Comparison of ENCODE assay signal across 24 mouse cellular contexts in the genomic region with DNA sequence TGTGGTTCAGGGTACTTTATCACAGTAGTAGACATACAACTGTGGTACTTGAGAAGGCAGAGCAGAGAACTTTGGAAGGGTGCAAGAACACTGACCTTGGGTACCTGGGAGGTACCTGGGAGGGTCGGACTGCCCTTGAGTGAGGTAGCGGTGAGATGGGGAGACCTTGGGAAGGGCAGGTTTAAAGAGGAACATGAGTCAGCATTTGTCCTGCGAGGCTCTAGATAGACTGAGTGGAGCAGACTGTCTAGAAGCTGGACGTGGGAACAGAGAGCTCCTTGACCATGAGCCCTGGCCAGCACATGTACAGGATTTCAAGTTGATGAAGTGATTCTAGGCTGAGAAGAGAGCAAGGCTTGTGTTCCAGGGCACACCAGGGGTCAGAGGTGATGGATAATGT. TPM values are rescaled to one million over a fixed set of nuclear protein-coding genes. Genes with fewer than 3 reads are reported as not detected.
DNase-seq lines count a peak whose midpoint lies in the region; ATAC-seq and TF ChIP-seq lines count a peak whose summit lies in the region.
"Had no signal": no experiment of that assay in that cellular context is flagged by ENCODE, and none has a peak within 500 bp of the region (broad histone marks: within the 10 kb centered on the region; RNA-seq: fewer than 3 reads in every experiment).

No protein-coding gene starts in this region.

- H3K9ac ChIP-seq in ES-E14 (ENCODE audit: insufficient read depth, low read depth, low read length, poor library complexity, severe bottlenecking) = no peak overlapping the region
- H3K9ac ChIP-seq in forebrain, embryonic 15.5 days (replicated peaks) = no peak overlapping the region

- no peak overlapping the region for H3K27ac ChIP-seq in ES-E14 (ENCODE audit: insufficient read depth, low read depth, low read length, poor library complexity, severe bottlenecking)
- H3K27ac ChIP-seq in forebrain, embryonic 15.5 days (replicated peaks) = no peak overlapping the region

- no peak overlapping the region for H3K4me3 ChIP-seq in ES-E14 (ENCODE audit: insufficient read depth in 1 of 2, low read depth in 1 of 2, low read length in 2 of 2, poor library complexity in 1 of 2, severe bottlenecking in 1 of 2)
- no peak overlapping the region for H3K4me3 ChIP-seq in forebrain, embryonic 15.5 days

- ATAC-seq in erythroblast, adult 5-6 weeks (replicated peaks; ENCODE audit: low FRiP score, poor library complexity, severe bottlenecking) = peak; percentile 68
- 0 out of 2 replicates have a peak, but pooled peaks have one; percentile 40 for ATAC-seq in erythroid progenitor cell, adult 5-6 weeks (replicated peaks; ENCODE audit: low FRiP score, poor library complexity, severe bottlenecking)
- ATAC-seq in forebrain, embryonic 15.5 days (replicated peaks) = no peak
- ATAC-seq: activated CD4-positive, CD25-positive, alpha-beta regulatory T cell, adult 4 months; CD4-positive, CD25-positive, alpha-beta regulatory T cell, adult 4 months; Patski had no signal

- H3K9me3 ChIP-seq in ES-E14 (ENCODE audit: control insufficient read depth, insufficient read depth, low read depth, low read length) = no peaks in the 10 kb centered on the region
- H3K9me3 ChIP-seq in forebrain, embryonic 15.5 days = no peaks in the 10 kb centered on the region
- H3K9me3 ChIP-seq: G1E had no signal

- peaks cover 0 to 4% of the 10 kb centered on the region in 2 experiments; a peak in 1 of 4 replicates for H3K4me1 ChIP-seq in ES-E14 (ENCODE audit: control insufficient read depth in 2 of 2, insufficient read depth in 2 of 2, low read length in 2 of 2, poor library complexity in 1 of 2)
- no peaks in the 10 kb centered on the region for H3K4me1 ChIP-seq in forebrain, embryonic 15.5 days

- H3K36me3 ChIP-seq in ES-E14 (ENCODE audit: control insufficient read depth, insufficient read depth, low read length, poor library complexity, severe bottlenecking) = no peaks in the 10 kb centered on the region
- no peaks in the 10 kb centered on the region for H3K36me3 ChIP-seq in forebrain, embryonic 15.5 days
- H3K36me3 ChIP-seq: G1E had no signal

- H3K4me2 ChIP-seq in forebrain, embryonic 15.5 days (replicated peaks) = no peak overlapping the region

- H3K27me3 ChIP-seq in forebrain, embryonic 15.5 days = no peaks in the 10 kb centered on the region
- H3K27me3 ChIP-seq: CH12.LX had no signal

- in situ Hi-C loops in ES-E14 (cut with MboI; ENCODE audit: low sequenced_read_pairs in 2 of 2, unreplicated experiment in 2 of 2) = no loop called here

- no peak for DNase-seq in ES-E14 (ENCODE audit: low read depth, low spot score)
- DNase-seq in liver = no peak
- no peak for DNase-seq in layer of hippocampus, adult 9-11 months
- DNase-seq: adrenal gland, adult 2 months; adrenal gland, adult 8-10 months; adrenal gland, postnatal 10 days; adrenal gland, postnatal 14 days; adrenal gland, postnatal 25 days; adrenal gland, postnatal 36 days; B cell, adult 2 months; cerebellum, adult 11 months; cerebellum, adult 11-12 months; cerebellum, adult 18-20 months; cerebellum, adult 2 months had no signal

- 88% methylated on average over 4 of the region's 4 CpGs for WGBS in forebrain, embryonic 15.5 days

TF ChIP-seq in ES-E14, 5 proteins besides CTCF, POLR2A, EP300 and RAD21:
- TF ChIP-seq ZC3H11A (IDR thresholded peaks at IDR 0.05; ENCODE audit: borderline replicate concordance, low read depth, low read length) = no peak
- TF ChIP-seq MAFK (IDR thresholded peaks at IDR 0.05; ENCODE audit: insufficient read depth, low read depth, low read length) = peak; percentile 52; the same call in 1 of the 2 replicates
TF ChIP-seq in ES-E14: peak in this region for 1.

RNA-seq across cellular contexts. Expression of gene Cxcr5, which starts 19.3 kb away (rescaled TPM):
- 0.21 and 0.31 TPM in 2 replicates for total RNA-seq in ES-E14 (2012; rRNA removed)
- total RNA-seq in erythroblast, adult 5-6 weeks (2015; ENCODE audit: low replicate concordance) = not detected in 2 replicates
- not detected in 2 replicates for total RNA-seq in erythroblast, adult 5-6 weeks (2017; ENCODE audit: low replicate concordance)
- 0.42 and 1.4 TPM in 2 replicates for total RNA-seq in erythroid progenitor cell, adult 5-6 weeks (2015; ENCODE audit: low replicate concordance)
- total RNA-seq in erythroid progenitor cell, adult 5-6 weeks (2017; ENCODE audit: low replicate concordance) = 1.8 TPM in 1 of 2 replicates, not detected in the other
- 0.06 TPM in 1 of 2 replicates, not detected in the other for polyA plus RNA-seq in forebrain, embryonic 15.5 days (2015; fragmentation: Nextera tagmentation; extraction: Ambion mirVana)
- total RNA-seq: adrenal gland, postnatal 36 days; MEL had no signal
- polyA plus RNA-seq: C2C12, G1E, Patski had no signal

RNA-seq across cellular contexts. Expression of gene Bcl9l, which starts 59.7 kb away (rescaled TPM):
- total RNA-seq in ES-E14 (2012; rRNA removed) = 4.9 and 6.7 TPM in 2 replicates
- 0.77 and 0.84 TPM in 2 replicates for total RNA-seq in erythroblast, adult 5-6 weeks (2015; ENCODE audit: low replicate concordance)
- total RNA-seq in erythroblast, adult 5-6 weeks (2017; ENCODE audit: low replicate concordance) = 0.42 and 2.8 TPM in 2 replicates
- 0.36 and 2.5 TPM in 2 replicates for total RNA-seq in erythroid progenitor cell, adult 5-6 weeks (2015; ENCODE audit: low replicate concordance)
- total RNA-seq in erythroid progenitor cell, adult 5-6 weeks (2017; ENCODE audit: low replicate concordance) = 1.2 and 1.7 TPM in 2 replicates
- polyA plus RNA-seq in forebrain, embryonic 15.5 days (2015; fragmentation: Nextera tagmentation; extraction: Ambion mirVana) = 13.6 and 14.4 TPM in 2 replicates
